Mouse (Mus musculus) kidney, embryonic 14.5 days (tissue): ENCODE data around the gene Rab40c. TPM values are rescaled to one million over a fixed set of nuclear protein-coding genes. Genes with fewer than 3 reads are reported as not detected.

Source experiments
- ATAC-seq: fragments of 200-750 bp; cut with Nextera tagmentation; 2 replicates; pipeline ENCODE4 v1.8.0; 2017; ENCODE audit warnings: moderate number of reproducible peaks, mild to moderate bottlenecking, moderate TSS enrichment, moderate library complexity; ENCODE audit not compliant: low FRiP score, low TSS enrichment
- H3K27ac ChIP-seq: fragments of 300-500 bp; sonication (generic); 2 replicates; pipeline ENCODE4 v1.5.1; 2014; ENCODE audit warnings: low read depth, mild to moderate bottlenecking, low read length, moderate library complexity, mixed read lengths
- H3K27me3 ChIP-seq: fragments of 300-500 bp; sonication (generic); 2 replicates; pipeline ENCODE4 v1.6.1; 2014; ENCODE audit warnings: mild to moderate bottlenecking, low read length; ENCODE audit not compliant: control insufficient read depth, insufficient read depth
- H3K36me3 ChIP-seq: fragments of 300-500 bp; sonication (generic); 2 replicates; pipeline ENCODE4 v1.6.1; 2014; ENCODE audit warnings: low read length, mixed read lengths; ENCODE audit not compliant: control insufficient read depth, insufficient read depth
- H3K4me1 ChIP-seq: fragments of 300-500 bp; sonication (generic); 2 replicates; pipeline ENCODE4 v1.6.1; 2014; ENCODE audit warnings: low read length, mixed read lengths; ENCODE audit not compliant: control insufficient read depth, insufficient read depth
- H3K4me2 ChIP-seq: fragments of 300-500 bp; sonication (generic); replicated peaks from 2 replicates; pipeline ENCODE4 v1.6.1; 2014; ENCODE audit warnings: low read depth, mild to moderate bottlenecking, low read length
- H3K4me3 ChIP-seq: fragments of 300-500 bp; sonication (generic); 2 replicates; pipeline ENCODE4 v1.5.1; 2014; ENCODE audit warnings: mild to moderate bottlenecking, low read length
- H3K9ac ChIP-seq: fragments of 300-500 bp; sonication (generic); 2 replicates; pipeline ENCODE4 v1.6.1; 2014; ENCODE audit warnings: low read depth, mild to moderate bottlenecking, low read length, moderate library complexity
- H3K9me3 ChIP-seq: fragments of 300-500 bp; sonication (generic); 2 replicates; pipeline ENCODE4 v1.6.1; 2016; ENCODE audit warnings: low read length; ENCODE audit not compliant: control insufficient read depth
- WGBS: fragments of 180-500 bp; shearing (Covaris S2); extraction: QIAGEN DNeasy Blood & Tissue Kit; methylation state at CpG from one replicate; pipeline ENCODE4 v1.1.7; 2014; 5-methylcytosine and 5-hydroxymethylcytosine counted together
- polyA plus RNA-seq: library from polyadenylated mRNA; unstranded; fragments of >200 nt; fragmentation: Nextera tagmentation; extraction: Ambion mirVana; gene quantifications from 2 replicates; pipeline ENCODE4 v1.2.1, GENCODE M21; 2014

Gene Rab40c
- polyA plus RNA-seq, 1 experiment from 2014 or later, result 17.2 TPM

- Histone ChIP-seq H3K4me2 (no peak overlapping the region), H3K27ac (no peak overlapping the region), H3K4me3 (no peak overlapping the region), H3K9ac (no peak overlapping the region), H3K27me3 (no peaks in the 10 kb centered on the region), H3K9me3 (no peaks in the 10 kb centered on the region), H3K4me1 (peaks cover 33% of the 10 kb centered on the region), H3K36me3 (peaks cover 29% of the 10 kb centered on the region)
- WGBS, result 93% methylated on average over 32 of the region's 32 CpGs
- no peak for ATAC-seq
These were observed 41.6 kb downstream of the Rab40c start for GRCm38 (mm10) chr17:25877741-25878610.

- Histone ChIP-seq H3K9ac (no peak overlapping the region), H3K27ac (no peak overlapping the region), H3K4me1 (peaks cover 33% of the 10 kb centered on the region), H3K4me3 (no peak overlapping the region), H3K27me3 (no peaks in the 10 kb centered on the region), H3K9me3 (no peaks in the 10 kb centered on the region), H3K36me3 (peaks cover 20% of the 10 kb centered on the region), H3K4me2 (no peak overlapping the region)
- WGBS, result 95% methylated on average over 3 of the region's 3 CpGs
- ATAC-seq, result no peak
These were observed 42.5 kb downstream of the Rab40c start for GRCm38 (mm10) chr17:25877025-25877424.

GRCm38 (mm10) chr17:25876347-25876915 is 43.1 kb downstream of the Rab40c start:
- H3K4me2 ChIP-seq, result peak overlapping the region; percentile 73
- peaks cover 30% of the 10 kb centered on the region for H3K4me1 ChIP-seq
- peaks cover 17% of the 10 kb centered on the region for H3K36me3 ChIP-seq
- 63% methylated on average over 10 of the region's 10 CpGs for WGBS
- H3K4me3 ChIP-seq, result peak overlapping the region; percentile 69
- ATAC-seq, result no peak
- H3K27ac ChIP-seq, result 0 out of 2 replicates have a peak overlapping the region, but pooled peaks have one; percentile 1
- peak overlapping the region; percentile 75 for H3K9ac ChIP-seq
- H3K9me3 ChIP-seq, result no peaks in the 10 kb centered on the region
- H3K27me3 ChIP-seq, result no peaks in the 10 kb centered on the region

GRCm38 (mm10) chr17:25875171-25876136 is 44.1 kb downstream of the Rab40c start:
- Histone ChIP-seq H3K9me3 (no peaks in the 10 kb centered on the region), H3K36me3 (peaks cover 17% of the 10 kb centered on the region), H3K27me3 (no peaks in the 10 kb centered on the region), H3K4me2 (peak overlapping the region; percentile 73), H3K9ac (peak overlapping the region; percentile 75), H3K27ac (peak overlapping the region; percentile 93), H3K4me1 (peaks cover 22% of the 10 kb centered on the region), H3K4me3 (peak overlapping the region; percentile 69)
- WGBS, result 1% methylated on average over 59 of the region's 59 CpGs
- ATAC-seq, result peak; percentile 91

GRCm38 (mm10) chr17:25874721-25875170 is 44.8 kb downstream of the Rab40c start, which contains the start of gene Mettl26:
Mettl26 (plus strand) TSS chr17:25875074.
- peak within 1 kb of the TSS; percentile 75 for H3K9ac ChIP-seq
- H3K4me1 ChIP-seq, result peaks cover 16% of the 10 kb centered on the region; the same call in 1 of the 2 replicates
- WGBS, result under 1% methylated on average over 25 of the region's 25 CpGs
- H3K9me3 ChIP-seq, result no peaks in the 10 kb centered on the region
- peaks cover 17% of the 10 kb centered on the region for H3K36me3 ChIP-seq
- H3K27me3 ChIP-seq, result no peaks in the 10 kb centered on the region
- peak; percentile 72 for ATAC-seq
- peak within 1 kb of the TSS; percentile 69 for H3K4me3 ChIP-seq
- H3K4me2 ChIP-seq, result peak within 1 kb of the TSS; percentile 73
- peak within 1 kb of the TSS; percentile 93 for H3K27ac ChIP-seq

GRCm38 (mm10) chr17:25874148-25874720 is 45.3 kb downstream of the Rab40c start:
- Histone ChIP-seq H3K4me2 (peak overlapping the region; percentile 73), H3K4me1 (peaks cover 16% of the 10 kb centered on the region; the same call in 1 of the 2 replicates), H3K27me3 (no peaks in the 10 kb centered on the region), H3K9ac (peak overlapping the region; percentile 75; the same call in 1 of the 2 replicates), H3K9me3 (no peaks in the 10 kb centered on the region), H3K27ac (peak overlapping the region; percentile 79), H3K36me3 (peaks cover 17% of the 10 kb centered on the region), H3K4me3 (peak overlapping the region; percentile 69)
- 0 out of 2 replicates have a peak, but pooled peaks have one; percentile 9 for ATAC-seq
- WGBS, result 5% methylated on average over 14 of the region's 14 CpGs

GRCm38 (mm10) chr17:25873405-25874147 is 46.0 kb downstream of the Rab40c start:
- no peak overlapping the region for H3K9ac ChIP-seq
- ATAC-seq, result no peak
- 69% methylated on average over 11 of the region's 11 CpGs for WGBS

More at GRCm38 (mm10) chr17:25873405-25874147, 46.0 kb downstream of the Rab40c start:
- no peak overlapping the region for H3K27ac ChIP-seq
- H3K9me3 ChIP-seq, result no peaks in the 10 kb centered on the region
- H3K36me3 ChIP-seq, result peaks cover 11% of the 10 kb centered on the region
- H3K4me2 ChIP-seq, result peak overlapping the region; percentile 73; the same call in 1 of the 2 replicates
- no peaks in the 10 kb centered on the region for H3K27me3 ChIP-seq
- H3K4me3 ChIP-seq, result peak overlapping the region; percentile 69; the same call in 1 of the 2 replicates
- H3K4me1 ChIP-seq, result peaks cover 21% of the 10 kb centered on the region; the same call in 1 of the 2 replicates
